Mouse (Mus musculus) cortical plate, adult 2 months (tissue): ENCODE measurements at regions not wholly inside any gene's neighbourhood (a gene's known extent, or its start where the extent isn't known, plus 50 kb on each side); places are given as distances from the start of the nearest gene placed in this dataset.

ENCODE experiments used
- CTCF ChIP-seq: fragments of 200-500 bp; IDR thresholded peaks from 2 replicates; pipeline ENCODE4 v1.5.1; 2011; ENCODE audit warnings: mild to moderate bottlenecking, control low read depth, low read length; ENCODE audit not compliant: insufficient read depth; ENCODE audit errors: extremely low read depth
- POLR2A ChIP-seq: fragments of 200-500 bp; IDR thresholded peaks from 2 replicates; pipeline ENCODE4 v1.6.1; 2011; ENCODE audit warnings: mild to moderate bottlenecking, low read length, control low read depth; ENCODE audit not compliant: insufficient read depth; ENCODE audit errors: extremely low read depth

DNA sequence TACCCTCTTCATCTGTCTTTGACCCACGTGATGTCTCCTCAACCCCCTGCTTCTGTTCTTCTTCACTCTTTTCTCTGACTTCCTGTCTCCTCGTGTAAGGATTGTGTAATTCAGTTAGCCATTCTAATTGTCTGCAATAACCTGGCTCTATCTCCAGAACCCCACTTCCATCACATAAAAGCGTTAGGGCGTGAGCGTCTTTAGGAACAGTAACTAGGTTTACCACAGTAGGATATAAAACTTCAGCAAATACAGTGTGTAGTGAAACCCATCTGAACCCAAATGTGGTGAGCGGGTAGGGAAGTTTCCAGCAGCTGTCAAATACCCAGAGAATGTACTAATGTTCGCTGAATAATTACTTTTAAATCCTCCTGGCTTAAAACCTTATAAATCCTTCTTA lies 262.6 kb downstream of the Mreg start:
- TF ChIP-seq CTCF (no peak), POLR2A (no peak)
